Mouse (Mus musculus): ENCODE data around the gene Mapk10. TPM values are rescaled to one million over a fixed set of nuclear protein-coding genes. Genes with fewer than 3 reads are reported as not detected.

Gene Mapk10
- total and polyA plus RNA-seq, 3 experiments = 0.10 to 0.95 (median 0.47) TPM

GRCm38 (mm10) chr5:103094166-103094565 lies 117.0 kb downstream of the Mapk10 start:
- Histone ChIP-seq H3K4me3 (replicated peaks in 1 of 3; ENCODE audit: low read depth in 2 of 3, low read length in 2 of 3, poor library complexity in 1 of 3) (no peak overlapping the region), H3K4me2 (ENCODE audit: insufficient read depth, low read depth, poor library complexity, severe bottlenecking) (no peak overlapping the region), H3K27ac (ENCODE audit: insufficient read depth, low read depth) (no peak overlapping the region), H3K9ac (ENCODE audit: insufficient read depth, low read depth) (no peak overlapping the region), H3K4me1 (ENCODE audit: control insufficient read depth in 1 of 2, insufficient read depth in 2 of 2) (no peaks in the 10 kb centered on the region), H3K79me2 (replicated peaks; ENCODE audit: control insufficient read depth, extremely low read depth, insufficient read depth, poor library complexity, severe bottlenecking) (no peaks in the 10 kb centered on the region), H3K36me3 (replicated peaks in 1 of 2; ENCODE audit: control insufficient read depth in 1 of 2, insufficient read depth in 1 of 2, low read length in 1 of 2) (no peaks in the 10 kb centered on the region), H3K27me3 (replicated peaks) (no peaks in the 10 kb centered on the region), H3K9me3 (replicated peaks; ENCODE audit: low read length) (no peaks in the 10 kb centered on the region)
- TF ChIP-seq NRF1 (IDR thresholded peaks at IDR 0.05; ENCODE audit: low read depth, low read length) = no peak
- TF ChIP-seq USF2 (conservative IDR thresholded peaks at IDR 0.05; ENCODE audit: low read depth, low read length) = no peak
- TF ChIP-seq ZNF384 (IDR thresholded peaks at IDR 0.05; ENCODE audit: low read depth, low read length) = no peak
- TF ChIP-seq MEF2A (IDR thresholded peaks at IDR 0.05; ENCODE audit: borderline replicate concordance, low read depth, low read length) = no peak
- no peak for TF ChIP-seq ETS1 (conservative IDR thresholded peaks at IDR 0.05; ENCODE audit: low read depth, low read length)
- TF ChIP-seq E2F4 (IDR thresholded peaks at IDR 0.05; ENCODE audit: insufficient replicate concordance, low read depth, low read length) = no peak
- TF ChIP-seq RCOR1 (conservative IDR thresholded peaks at IDR 0.05; ENCODE audit: low read depth, low read length) = no peak
- TF ChIP-seq IRF4 (IDR thresholded peaks at IDR 0.05; ENCODE audit: low read depth, low read length) = no peak
- no peak for TF ChIP-seq TBP (conservative IDR thresholded peaks at IDR 0.05; ENCODE audit: low read depth, low read length)
- TF ChIP-seq POLR2AphosphoS2 (IDR thresholded peaks at IDR 0.05; ENCODE audit: low read depth, low read length) = no peak
- no peak for TF ChIP-seq POLR2A (IDR thresholded peaks at IDR 0.05; ENCODE audit: low read depth, low read length)
- no peak for TF ChIP-seq RAD21 (IDR thresholded peaks at IDR 0.05; ENCODE audit: low read depth, low read length)
- no peak for TF ChIP-seq MAX (IDR thresholded peaks at IDR 0.05; ENCODE audit: low read length)
- no peak for TF ChIP-seq MAZ (IDR thresholded peaks at IDR 0.05; ENCODE audit: low read depth, low read length)
- no peak for TF ChIP-seq BHLHE40 (IDR thresholded peaks at IDR 0.05; ENCODE audit: low read depth, low read length)
- no peak for TF ChIP-seq SIN3A (IDR thresholded peaks at IDR 0.05; ENCODE audit: low read length)
- TF ChIP-seq MAFK (IDR thresholded peaks at IDR 0.05; ENCODE audit: insufficient replicate concordance, low read length) = no peak
- dilution Hi-C loops (cut with MboI; ENCODE audit: extremely low pct_ligation_motif_present, extremely low pct_unique_long_range_greater_than_20kb, low sequenced_read_pairs) (no loop called here), in situ Hi-C loops (cut with MboI; ENCODE audit: low pct_ligation_motif_present, low pct_unique_long_range_greater_than_20kb, low sequenced_read_pairs) (no loop called here)
- no peak for DNase-seq (ENCODE audit: extremely low read depth)

- no peaks in the 10 kb centered on the region for H3K79me2 ChIP-seq (replicated peaks; ENCODE audit: control insufficient read depth, extremely low read depth, insufficient read depth, poor library complexity, severe bottlenecking)
- H3K4me3 ChIP-seq (replicated peaks in 1 of 3; ENCODE audit: low read depth in 2 of 3, low read length in 2 of 3, poor library complexity in 1 of 3) = no peak overlapping the region
- in situ Hi-C loops (cut with MboI; ENCODE audit: low pct_ligation_motif_present, low pct_unique_long_range_greater_than_20kb, low sequenced_read_pairs) = no loop called here
- no peak overlapping the region for H3K9ac ChIP-seq (ENCODE audit: insufficient read depth, low read depth)
- DNase-seq (ENCODE audit: extremely low read depth) = no peak
- H3K4me2 ChIP-seq (ENCODE audit: insufficient read depth, low read depth, poor library complexity, severe bottlenecking) = no peak overlapping the region
- H3K27ac ChIP-seq (ENCODE audit: insufficient read depth, low read depth) = no peak overlapping the region
- no peaks in the 10 kb centered on the region for H3K9me3 ChIP-seq (replicated peaks; ENCODE audit: low read length)
- H3K4me1 ChIP-seq (ENCODE audit: control insufficient read depth in 1 of 2, insufficient read depth in 2 of 2) = no peaks in the 10 kb centered on the region
- H3K36me3 ChIP-seq (replicated peaks in 1 of 2; ENCODE audit: control insufficient read depth in 1 of 2, insufficient read depth in 1 of 2, low read length in 1 of 2) = no peaks in the 10 kb centered on the region
- TF ChIP-seq USF2 (conservative IDR thresholded peaks at IDR 0.05; ENCODE audit: low read depth, low read length) (no peak), ZC3H11A (IDR thresholded peaks at IDR 0.05; ENCODE audit: low read depth, low read length) (no peak), TCF12 (IDR thresholded peaks at IDR 0.05; ENCODE audit: low read depth, low read length) (no peak), ZMIZ1 (IDR thresholded peaks at IDR 0.05; ENCODE audit: low read depth, low read length) (no peak), ZNF384 (IDR thresholded peaks at IDR 0.05; ENCODE audit: low read depth, low read length) (no peak), JUN (IDR thresholded peaks at IDR 0.05; ENCODE audit: insufficient read depth, low read depth, low read length) (no peak)
- dilution Hi-C loops (cut with MboI; ENCODE audit: extremely low pct_ligation_motif_present, extremely low pct_unique_long_range_greater_than_20kb, low sequenced_read_pairs) = no loop called here
- no peaks in the 10 kb centered on the region for H3K27me3 ChIP-seq (replicated peaks)
Observed at GRCm38 (mm10) chr5:103085844-103086243, 125.3 kb downstream of the Mapk10 start.
